Mouse (Mus musculus): ENCODE data around the gene Gale.
"Not testable (repeated sequence)": the region's sequence is repeated elsewhere in the genome, so short reads cannot be mapped to it uniquely, and the experiment has no call there.

Gale gene

DNA sequence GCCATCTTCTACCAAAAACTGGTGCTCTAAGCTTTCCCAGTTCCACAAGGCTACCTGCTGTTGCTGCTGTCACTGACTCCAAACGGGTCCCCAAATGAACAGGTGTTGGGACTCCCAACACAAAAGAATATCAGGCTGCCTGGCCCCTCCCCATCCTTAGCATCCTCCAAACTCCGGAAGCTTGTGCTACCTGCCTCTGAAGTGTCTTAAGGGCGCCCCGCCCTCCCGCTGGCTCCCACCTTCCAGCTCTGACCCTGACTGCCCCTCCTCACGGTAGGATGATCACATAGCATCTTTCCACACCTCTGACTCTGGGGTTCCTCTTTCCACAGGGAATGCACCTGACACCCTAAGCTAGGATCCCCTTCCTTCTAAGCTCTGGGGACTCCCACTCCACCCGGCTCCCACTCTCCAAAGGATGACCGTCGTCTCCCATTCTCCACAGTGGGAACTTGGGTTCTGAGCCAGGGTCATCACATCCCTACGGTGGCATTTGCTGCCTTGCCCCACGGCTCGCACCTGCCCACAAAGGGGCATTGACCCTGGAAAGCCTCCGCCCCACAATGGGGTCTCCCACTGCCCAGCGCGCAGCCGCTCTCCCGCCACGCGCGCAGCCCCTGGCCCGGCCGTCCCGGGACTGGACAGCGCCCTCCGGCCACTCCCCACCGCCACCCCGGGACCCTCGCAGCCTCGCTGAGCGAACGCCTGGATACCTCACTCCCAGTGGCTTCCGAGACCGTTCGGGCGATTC lies 8.5 kb downstream of the Gale start:
- no peak for DNase-seq

DNA sequence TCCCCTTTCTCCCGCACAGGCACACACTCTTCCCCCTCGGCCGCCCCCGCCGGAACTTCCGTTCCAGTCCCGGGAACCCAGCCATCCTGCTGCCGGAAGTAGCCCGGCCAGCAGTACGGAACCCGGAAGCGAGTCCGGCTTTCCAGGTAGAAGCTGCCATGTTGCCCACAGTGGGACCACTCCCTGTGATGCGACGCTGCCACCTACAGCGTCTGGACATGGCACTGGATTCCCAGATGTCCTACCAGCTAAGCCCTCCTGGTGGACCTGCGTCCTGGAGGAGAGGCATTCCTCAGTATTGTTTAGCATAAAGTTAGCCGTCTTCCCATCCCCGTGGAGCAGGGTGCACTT lies 9.0 kb downstream of the Gale start, which contains the start of gene Lypla2:
Gene Lypla2, minus strand, starts transcription at position 71 of the 351 bp plus-strand sequence.
- peak; percentile 88 for DNase-seq

DNA sequence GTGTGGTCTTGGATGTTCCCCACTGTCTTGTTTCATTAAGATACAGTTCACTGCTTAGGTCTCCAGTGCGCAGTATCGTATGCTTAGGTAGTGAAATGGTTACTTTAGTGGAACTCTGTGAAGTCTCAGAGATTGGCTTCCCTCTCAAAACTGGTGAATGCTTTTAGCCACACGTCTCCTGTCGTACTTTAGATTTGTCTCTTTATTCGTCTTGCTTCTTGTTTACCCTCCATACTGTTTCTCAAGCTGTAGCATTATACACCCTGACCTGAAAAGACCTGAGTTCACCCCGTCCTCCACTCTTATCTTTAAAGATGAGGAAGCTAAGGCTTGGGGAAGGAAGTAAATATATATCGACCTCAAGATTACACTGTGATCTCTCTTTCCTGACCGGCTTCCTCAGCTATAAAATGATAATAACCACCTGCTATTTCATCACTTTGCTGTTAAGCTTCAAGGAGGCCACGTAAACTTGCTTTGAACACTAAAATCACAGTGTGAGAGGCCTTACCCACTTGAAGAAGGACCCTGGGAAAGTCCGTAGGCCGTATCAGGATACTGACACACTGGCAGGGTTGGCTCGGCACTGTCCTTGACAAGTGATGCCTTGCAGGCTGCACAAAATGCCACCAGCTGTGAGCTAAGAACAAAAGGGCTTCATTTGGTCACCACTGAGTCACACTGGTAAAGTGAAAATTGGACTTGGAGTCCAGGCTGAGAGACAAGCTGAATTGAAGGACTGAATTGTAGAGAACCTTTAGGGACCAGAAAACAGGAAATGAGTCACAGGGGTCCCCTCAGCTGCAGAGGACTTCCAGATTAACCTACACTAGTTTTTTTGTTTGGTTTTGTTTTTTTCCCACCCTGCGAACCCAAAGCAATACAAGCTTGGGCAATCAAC lies 9.6 kb downstream of the Gale start:
- DNase-seq = no peak

DNA sequence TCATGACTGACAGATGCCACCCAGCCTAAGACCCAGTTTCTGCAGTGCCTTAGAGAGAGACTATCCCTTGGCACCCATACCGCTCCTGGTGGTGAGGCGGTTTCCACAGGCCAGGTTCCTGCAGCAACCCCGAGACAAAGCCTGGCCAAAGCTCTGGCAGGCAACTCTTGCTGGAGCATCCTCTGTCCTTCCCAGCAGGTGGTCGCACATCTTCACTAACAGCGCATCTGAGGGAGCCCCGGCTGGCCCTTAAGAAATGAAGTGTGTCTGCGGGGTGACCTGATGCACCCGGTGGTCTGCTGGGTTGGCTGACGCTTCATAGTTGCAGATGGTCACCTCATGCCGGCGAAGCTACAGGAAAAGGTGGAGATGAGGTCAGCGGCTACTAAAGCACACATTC lies 12.6 kb downstream of the Gale start:
- DNase-seq = no peak

DNA sequence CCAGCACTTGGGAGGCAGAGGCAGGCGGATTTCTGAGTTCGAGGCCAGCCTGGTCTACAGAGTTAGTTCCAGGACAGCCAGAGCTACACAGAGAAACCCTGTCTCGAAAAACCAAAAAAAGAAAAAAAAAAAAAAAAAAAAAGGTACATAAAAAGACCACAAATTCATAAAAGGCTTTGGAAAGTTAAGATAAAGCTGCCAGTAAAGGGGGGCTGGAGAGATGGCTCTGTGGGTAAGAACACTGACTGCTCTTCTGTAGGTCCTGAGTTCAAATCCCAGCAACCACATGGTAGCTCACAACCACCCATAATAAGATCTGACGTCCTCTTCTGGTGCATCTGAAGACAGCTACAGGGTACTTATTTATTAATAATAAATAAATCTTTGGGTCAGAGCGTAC lies 16.7 kb downstream of the Gale start:
- not testable (repeated sequence) for DNase-seq

DNA sequence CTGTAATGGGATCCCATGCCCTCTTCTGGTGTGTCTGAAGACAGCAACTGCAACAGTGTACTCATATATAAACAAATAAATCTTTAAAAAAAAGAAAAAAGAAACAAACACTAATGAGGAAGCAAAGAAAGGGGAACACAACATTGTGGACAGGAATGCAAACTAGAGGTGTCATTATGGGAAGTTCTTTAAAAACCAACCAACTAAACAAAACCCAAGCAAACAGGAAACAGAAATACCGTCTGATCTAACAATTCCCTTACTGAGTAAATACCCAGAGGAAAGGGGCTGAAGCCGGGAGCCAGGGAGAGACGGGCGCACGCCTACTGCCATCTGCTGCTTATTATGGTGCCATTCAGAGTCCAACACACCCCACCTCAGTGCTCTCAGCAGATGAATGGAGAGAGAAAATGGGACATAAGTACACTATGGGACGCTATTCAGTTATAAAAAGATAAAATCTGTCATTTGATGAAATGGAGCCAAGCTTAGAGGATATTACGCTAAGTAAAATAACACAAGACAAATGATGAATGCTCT lies 18.1 kb downstream of the Gale start:
- DNase-seq = no peak

DNA sequence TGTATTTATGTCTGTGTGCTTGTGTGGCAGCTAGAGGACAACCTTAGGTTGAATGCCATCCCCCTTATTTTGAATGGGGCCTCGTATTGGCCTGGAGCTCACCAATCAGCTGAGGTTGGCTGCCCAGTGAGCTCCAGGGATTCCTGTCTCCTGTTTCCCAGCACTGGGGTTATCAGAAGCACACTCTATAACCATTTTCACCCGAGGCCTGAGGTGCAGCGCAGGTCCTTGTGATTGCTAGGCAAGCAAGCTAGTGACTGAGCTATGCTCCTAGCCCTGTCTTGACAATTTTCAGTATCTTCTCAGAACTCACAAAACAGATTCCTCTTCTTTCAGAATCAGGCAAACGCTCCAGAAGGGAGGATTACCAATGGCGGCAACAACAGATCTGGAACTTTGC lies 21.0 kb downstream of the Gale start:
- DNase-seq = no peak

DNA sequence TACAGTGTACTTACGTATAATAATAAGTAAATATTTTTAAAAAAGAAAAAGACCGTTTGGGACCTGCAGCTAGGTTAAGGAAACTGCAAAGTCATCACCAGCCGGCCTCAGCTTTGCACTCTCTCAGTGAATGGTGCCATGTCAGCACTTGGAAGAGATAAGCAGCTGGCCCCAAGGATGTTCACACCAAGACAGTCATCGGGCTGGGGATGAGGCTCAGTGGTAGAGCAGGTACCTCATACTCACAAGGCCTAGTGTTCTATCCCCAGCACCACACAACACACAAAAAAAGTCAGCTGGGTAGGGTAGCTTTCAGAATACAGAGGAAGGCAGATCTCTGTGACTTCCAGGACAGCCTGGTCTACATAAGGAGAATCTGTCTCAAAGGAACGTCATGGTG lies 21.7 kb downstream of the Gale start:
- no peak for DNase-seq

DNA sequence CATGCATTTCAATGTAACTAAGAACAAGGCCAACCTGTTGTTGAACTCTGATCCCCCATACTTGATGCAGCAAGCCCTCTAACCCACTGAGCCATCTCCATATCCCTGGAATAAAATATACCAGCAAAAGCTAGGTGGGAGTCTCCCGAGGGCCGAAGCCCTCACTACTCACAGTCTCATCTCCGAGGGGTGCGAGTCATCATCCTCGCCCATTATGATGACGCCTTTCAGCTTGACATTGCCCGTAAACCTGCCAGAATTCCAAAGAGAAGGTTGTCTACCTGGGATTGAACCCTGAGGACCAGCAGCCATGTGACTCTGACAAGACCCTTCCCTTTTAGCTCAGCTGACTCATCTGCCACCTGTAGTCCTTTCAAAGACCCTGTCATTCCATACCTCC lies 22.2 kb downstream of the Gale start:
- no peak for DNase-seq

DNA sequence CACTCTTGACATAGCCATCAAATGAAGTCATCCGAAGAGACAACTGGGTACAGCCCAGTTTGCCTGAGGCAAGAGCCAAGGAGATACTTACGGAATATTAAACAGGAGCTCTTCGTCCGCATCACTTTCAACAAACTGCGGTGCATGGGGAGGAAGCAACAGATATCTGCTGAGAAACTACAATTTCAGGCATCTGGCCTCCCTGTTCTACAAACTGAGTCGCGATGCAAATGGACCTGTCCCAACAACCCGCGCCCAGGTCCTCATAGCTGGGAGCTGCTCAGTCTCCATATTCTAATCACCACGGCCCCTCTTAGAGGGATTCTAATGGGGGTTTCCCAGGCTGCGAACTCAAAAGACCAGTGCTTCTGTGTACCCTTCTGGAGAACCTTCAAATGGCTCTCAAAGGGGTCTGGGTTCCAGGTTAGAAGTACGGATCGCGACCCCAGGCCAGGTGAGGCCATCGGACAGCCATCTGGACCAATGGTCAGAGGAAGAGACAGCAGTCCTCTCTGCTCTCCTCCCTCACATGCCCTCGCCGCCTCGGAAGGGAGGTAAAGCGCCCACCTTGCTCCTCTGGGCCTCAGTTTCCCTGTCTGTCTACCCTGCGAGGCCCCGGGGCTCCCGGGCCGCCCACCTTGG lies 22.9 kb downstream of the Gale start:
- no peak for DNase-seq

DNA sequence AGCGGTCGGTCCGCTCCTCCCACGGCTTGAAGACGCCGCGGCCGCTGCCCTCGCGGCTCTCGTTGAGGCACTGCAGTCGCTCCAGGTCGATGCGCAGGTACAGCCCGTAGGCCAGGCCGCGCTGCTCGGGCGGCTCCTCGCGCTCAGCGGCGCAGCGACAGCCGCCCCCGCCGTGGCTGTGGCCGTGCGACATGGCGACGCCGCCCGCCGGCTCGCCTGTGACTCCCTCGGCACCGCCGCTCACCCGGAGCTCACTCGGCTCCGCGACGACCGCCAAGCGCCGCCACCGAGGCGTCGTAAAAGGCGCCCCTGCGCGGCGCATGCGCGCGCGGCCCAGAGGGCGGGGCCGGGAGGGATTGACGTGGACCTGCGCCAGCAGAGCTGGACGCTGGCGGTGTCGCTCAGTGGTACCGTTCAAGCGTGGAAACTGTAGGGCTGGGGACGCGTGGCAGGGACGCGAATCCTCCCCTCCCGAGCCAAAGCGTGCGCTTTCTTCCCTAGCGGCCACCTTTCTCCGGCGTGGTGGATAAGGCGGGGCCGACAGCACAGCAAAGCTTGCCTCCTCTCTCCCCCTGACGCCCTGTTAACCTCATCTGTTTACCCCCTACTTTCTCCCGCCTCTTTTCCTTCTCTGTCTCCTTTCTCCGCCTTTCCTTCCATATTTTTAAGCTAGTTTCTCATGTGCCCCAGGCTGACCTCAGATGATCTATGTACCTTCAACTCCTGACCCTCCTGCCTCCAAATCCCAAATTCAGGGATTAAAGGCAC lies 23.6 kb downstream of the Gale start, which contains the start of gene Pithd1:
Gene Pithd1, minus strand, starts transcription at position 322 of the 768 bp plus-strand sequence.
- DNase-seq = peak; percentile 94

DNA sequence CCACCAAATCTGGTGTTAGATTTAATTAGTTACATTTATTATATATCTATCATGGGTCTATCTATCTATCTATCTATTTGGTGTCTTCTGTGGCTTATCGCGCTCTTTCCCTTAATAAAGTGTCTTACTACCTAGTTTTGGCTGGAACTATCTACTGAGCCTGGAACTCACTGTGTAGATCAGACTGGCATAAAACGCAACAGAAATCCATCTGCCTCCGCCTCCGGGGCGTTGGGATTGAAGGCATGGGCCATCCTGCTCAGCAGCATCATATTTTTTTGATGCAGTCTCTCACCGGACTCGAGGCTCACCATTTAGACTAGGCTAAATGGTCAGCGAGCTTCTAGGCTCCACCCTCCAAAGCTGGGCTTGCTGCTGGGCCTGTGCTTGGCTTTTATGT lies 24.2 kb downstream of the Gale start:
- no peak for DNase-seq

DNA sequence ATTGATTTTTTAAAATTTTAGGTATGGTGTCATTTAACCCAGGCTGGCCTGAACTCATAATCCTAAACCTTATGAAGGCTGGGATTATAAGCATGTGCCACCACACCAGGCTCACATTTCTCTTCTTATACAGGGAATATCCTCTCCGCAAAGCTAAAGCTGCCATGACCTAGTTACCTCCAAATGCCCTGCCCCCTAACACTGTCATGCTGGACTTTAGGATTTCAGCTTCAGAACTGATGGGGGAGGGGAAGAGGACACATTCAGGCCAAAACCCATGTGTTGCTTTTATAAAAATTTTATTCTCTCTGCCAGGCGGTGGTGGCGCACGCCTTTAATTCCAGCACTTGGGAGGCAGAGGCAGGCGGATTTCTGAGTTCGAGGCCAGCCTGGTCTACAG lies 30.4 kb downstream of the Gale start:
- no peak for DNase-seq

DNA sequence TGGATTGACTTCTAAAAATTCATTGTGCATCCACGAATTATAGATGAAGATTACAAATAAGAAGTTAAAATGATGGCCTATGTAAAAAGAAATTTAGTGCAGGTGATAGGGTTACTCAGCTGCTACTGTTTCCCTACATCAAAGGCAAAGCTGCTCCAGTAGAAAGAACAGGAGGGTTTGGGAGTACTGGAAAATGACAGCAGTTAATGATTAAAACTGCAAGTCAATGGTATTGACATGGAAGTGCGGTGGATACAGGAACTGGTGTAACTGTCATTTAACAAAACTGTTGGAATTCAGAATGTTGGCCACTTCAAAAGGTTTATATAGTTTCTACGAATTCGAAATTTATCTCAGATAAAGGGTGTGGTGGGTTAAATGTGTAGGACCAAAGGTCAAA lies 31.6 kb downstream of the Gale start:
- DNase-seq = no peak

DNA sequence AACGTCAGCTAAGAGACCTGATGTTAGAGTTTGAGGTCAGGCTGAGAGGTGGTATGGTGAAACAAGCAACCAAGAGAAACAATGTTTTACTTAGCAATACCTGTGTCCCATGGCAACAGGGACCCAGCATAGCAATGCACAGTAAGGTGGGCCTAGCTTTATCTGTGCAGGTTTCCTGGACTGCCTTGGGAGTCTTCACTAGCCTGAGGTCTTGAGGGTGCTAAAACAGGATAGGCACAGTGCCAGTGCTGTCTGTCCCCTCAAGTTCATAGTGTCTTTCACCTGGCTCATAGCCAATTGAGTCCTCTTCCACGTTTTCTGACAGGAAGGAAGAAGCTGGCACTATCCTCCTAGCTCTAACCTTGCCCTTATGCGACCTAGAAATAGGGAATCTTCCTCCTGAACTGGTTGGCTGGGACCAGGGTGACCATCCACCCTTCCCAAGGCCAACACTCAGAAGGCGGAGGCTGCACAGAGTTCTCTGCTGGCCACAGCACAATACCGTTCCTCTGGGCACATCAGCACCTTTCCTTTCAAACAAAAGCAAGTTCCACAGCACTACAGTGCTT lies 40.7 kb downstream of the Gale start:
- DNase-seq = no peak

DNA sequence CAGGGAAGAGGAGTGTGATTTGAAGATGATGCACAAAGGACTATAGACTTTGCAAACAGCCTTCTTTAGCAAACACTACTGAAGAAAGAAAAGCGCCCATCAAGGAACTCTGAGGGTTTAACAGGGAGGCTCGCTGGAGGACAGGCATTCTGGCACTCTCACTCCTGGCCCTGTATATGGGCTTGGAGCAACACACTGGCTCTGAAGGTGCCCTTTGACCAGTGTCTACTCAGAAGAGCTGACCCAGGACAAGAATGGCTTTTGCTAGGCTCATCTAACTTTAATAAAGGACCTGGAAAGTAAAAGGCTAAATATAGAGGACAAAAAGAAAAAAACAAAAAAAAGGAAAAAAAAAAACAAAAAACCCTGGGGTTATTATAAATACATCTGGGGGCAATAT lies 41.4 kb downstream of the Gale start:
- peak; percentile 36 for DNase-seq

DNA sequence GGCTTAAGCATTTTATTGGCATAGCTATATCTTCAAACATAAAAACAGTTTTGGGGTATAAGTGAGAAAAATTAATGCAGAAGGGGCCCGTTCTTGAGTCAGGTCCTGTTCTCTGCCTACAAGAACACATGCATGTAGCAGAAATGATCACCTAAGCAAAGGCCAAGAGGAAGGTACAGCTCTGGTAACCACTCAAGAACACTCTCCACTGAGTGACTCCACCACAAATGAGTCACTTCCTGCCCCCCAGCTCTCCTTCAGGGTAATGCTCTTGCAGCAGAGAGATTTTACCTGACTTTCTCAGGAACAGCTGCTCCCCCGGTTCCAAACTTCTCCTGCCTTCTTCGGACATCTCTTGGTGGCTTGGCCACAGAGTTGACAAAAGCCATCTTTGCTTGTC lies 43.3 kb downstream of the Gale start:
- DNase-seq = no peak

DNA sequence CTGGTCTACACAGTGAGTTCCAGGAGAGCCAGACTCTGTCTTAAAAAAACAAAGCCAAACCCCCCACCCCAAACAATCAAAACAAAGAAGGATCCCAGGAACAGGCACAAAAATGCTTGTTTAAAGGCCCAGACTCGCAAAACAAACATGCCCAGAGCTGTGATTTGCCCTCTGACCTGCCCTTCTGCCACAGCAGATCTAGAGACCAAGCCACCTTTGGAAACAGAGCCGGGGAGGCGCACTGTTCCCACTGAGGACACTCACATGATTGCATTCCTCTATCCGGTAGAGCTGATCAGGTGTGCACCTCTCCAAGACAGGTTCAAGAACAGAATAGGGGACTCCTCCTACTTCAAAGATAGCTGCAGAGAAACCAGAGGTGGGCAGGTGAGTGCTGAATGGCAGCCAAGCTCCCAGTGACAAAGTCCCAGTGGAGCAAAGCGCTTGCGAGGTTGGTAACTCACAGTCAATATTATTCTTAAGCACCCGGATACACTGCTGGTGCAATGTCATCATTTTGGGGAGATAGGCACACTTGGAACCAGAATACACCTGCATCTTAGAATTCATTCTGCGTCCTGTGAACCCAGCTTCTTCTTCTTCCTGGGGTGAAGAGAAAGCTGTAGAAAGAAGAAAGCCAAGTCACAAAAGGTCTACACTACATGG lies 45.4 kb downstream of the Gale start:
- DNase-seq = no peak

DNA sequence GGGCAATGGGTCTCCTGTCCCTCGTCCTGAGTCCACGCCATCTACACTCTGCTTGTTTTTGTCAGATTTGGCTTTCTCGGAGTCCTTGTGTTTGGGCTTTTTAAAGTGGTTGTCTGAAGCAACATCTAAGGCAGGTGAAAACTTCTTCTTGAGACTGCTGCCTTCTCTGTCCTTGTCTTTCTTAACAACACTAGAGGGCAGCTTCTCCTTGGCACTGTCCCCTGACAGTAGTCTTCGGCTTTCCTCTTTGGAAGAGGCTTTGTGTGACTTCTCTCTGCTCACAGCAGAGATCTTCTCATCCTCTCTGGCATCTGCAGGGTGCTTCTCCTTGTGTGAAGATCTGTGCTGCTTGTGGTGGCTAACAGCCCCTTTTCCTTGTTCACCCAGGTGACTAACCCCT lies 47.1 kb downstream of the Gale start:
- DNase-seq = no peak

DNA sequence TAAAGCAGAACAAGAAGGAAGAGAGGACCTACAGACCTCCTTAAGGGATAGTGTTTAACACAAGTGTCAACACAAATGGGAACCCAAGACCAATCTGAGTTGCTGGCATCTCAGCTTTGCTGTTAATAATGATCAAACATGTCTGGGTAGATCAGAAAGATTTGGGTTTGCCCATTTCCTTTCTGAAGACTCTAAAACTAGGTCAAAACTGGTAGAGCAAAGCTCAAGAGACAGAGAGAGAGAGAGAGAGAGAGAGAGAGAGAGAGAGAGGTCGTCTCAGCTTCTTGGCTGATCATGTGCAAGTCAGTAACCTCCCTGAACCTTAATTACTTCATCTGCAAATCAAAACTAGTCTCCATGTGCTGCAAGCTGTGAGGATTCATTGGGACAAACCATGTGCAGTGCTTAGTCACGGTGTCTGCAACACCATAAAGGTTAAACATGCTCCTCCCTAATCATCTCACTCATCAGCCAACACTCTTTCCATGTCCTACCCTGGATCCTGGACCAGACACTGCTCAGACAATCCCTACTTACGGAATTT lies 52.6 kb downstream of the Gale start:
- DNase-seq = no peak
